Mouse (Mus musculus): ENCODE data around the gene Pcbd2. TPM values are rescaled to one million over a fixed set of nuclear protein-coding genes. Genes with fewer than 3 reads are reported as not detected.
A peak's percentile ranks its signal among the peaks of the same experiment; 100 is the strongest.
"Not testable (repeated sequence)": the region's sequence is repeated elsewhere in the genome, so short reads cannot be mapped to it uniquely, and the experiment has no call there.

The Pcbd2 gene
- 10 to 100 TPM; 20.6 to 25.4 TPM for total RNA-seq (2021)

DNA sequence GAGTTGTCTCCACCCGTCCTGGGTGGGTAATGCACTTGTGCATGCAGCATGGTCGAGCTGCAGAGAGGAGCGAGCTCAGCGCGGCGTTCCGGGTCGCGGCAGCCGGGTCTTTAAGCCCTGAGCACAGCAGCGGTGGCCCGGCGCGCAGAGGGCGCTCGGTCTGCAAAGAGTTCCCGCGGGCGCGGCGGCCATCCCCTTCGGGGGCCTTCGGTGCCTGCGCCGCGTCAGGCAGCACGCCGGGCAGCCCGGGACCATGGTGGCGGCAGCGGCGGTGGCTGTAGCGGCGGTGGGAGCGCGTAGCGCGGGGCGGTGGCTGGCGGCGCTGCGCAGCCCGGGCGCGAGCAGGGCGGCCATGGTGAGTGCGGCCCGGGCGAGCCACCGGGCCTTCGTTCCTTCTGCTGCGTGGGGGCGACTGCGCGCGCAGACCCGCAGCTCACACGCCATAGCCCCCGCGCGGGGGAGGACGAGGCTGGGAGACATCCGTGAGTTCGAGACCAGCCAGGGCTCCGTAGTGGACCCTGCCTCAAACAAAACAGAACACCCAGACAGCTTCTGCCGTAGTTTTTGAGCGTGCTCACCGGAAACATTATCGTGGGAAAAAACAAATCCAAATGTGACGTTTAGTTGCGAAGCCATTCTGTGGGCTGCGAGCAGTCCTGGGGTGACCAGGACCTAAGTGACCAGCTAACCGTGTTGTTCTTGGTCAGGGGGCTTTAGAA is at the start of gene Pcbd2:
Gene Pcbd2, plus strand, starts transcription at position 249 of the 719 bp plus-strand sequence.
- DNase-seq, result peak; percentile 82
- intact Hi-C loops (cut with DNase I), result no loop called here

DNA sequence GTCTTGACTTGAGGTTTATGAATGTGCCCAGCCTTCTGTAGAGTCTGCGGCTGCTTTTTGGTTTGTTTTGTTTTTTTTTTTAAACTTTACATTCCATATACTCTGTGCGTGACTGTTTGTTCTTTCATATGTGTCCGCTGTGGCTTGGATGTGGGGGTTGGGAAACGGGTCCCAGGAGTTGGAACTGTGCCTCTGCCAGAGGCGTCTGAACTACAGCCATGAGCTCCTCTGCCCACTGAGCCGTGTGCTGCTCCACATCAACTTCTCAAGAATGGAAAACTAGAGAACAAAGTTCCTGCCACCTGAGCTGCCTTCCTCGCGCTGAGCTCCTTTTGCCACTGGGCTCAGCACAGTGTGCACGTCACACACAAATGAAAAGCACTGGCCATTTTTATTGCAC is 45.0 kb upstream of the Pcbd2 start:
- no peak for DNase-seq
- intact Hi-C loops (cut with DNase I), result no loop called here

DNA sequence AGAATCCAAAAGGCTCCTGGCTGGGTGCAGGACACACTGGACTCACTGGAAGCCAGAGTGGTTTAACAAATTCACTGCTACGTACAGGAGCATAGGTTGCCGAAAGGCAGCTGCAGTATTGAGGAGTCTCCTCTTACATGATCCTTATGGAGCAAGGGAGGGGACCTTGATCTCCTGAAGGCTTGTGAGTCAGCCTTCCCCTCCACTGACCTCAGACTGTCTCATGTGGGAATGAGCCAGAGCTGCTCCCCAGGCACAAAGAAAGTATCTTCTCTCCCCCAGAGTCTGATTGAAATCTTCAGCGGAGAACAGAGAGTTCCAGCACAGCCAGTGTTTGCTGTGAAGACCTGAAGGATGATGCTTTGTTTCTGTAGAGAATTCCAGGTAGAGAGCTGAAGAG is 43.6 kb upstream of the Pcbd2 start:
- no peak for DNase-seq
- intact Hi-C loops (cut with DNase I), result no loop called here

- DNase-seq, result no peak
- intact Hi-C loops (cut with DNase I), result no loop called here
Measured at GRCm38 (mm10) chr13:55686107-55686633, 41.0 kb upstream of the Pcbd2 start.

DNA sequence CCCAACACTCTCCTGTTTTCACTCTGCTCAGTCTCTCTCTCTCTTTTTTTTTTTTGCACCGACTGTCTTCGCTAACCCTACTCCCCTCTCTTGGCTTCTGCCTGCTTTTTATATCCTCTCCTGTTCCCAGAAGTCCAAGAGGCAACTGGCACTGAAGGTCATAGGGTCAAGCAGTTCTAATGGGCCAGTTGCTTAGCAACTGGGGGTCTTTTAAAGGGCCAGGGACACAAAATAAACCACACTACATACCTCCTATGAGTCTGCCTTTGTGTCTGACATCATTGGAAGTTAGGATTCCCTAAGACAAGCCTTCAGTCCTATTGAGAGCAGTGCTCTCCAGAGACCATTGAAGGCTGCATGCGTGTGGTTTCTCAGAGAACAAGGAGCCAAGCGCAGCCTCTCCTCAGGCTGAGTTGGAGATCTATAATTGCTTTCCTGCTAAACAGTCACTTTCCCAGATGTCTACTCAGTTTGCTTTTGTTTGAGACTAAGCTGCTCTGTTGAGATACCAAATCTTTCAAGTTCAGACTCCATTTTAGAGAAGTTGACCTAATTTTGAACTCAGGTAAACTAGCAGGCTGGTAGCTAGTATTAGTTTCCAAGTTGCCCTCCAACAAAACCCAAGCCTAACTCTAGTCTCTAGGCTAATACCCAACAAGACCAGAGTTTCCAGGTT is 39.1 kb upstream of the Pcbd2 start:
- DNase-seq, result no peak
- intact Hi-C loops (cut with DNase I), result no loop called here

DNA sequence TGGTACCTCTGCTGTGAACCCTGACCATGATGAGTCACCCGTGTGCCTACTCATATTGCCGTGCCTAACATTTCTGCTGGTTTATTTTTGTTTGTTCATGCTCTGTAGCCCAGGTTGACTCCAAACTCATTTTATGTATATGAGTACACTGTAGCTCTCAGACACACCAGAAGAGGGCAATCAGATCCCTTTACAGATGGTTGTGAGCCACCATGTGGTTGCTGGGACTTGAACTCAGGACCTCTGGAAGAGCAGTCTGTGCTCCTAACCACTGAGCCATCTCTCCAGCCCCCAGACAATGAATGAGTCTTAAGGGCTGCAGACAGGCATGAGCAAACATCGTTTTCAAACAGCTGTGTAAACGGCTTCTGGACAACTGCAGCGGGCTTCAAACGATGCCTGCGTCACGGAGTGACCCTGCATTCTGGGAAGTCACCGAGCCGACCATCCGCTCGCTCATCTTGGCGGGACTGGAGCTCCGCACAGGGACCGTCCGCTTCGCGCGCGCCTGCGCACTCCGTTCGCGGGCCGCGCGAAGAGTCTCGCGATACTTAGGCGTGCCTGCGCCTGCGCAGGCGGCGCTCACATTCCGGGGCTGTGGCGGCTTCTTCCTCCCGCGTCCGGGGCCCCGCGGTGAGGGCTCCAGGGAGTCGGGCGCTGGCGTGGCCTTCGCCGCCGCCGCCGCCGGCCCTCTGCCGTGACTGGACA is 34.5 kb upstream of the Pcbd2 start, which contains the start of gene B230219D22Rik:
Gene B230219D22Rik, plus strand, starts transcription at position 590 of the 708 bp plus-strand sequence.
- intact Hi-C loops (cut with DNase I), result no loop called here
- DNase-seq, result peak; percentile 94

DNA sequence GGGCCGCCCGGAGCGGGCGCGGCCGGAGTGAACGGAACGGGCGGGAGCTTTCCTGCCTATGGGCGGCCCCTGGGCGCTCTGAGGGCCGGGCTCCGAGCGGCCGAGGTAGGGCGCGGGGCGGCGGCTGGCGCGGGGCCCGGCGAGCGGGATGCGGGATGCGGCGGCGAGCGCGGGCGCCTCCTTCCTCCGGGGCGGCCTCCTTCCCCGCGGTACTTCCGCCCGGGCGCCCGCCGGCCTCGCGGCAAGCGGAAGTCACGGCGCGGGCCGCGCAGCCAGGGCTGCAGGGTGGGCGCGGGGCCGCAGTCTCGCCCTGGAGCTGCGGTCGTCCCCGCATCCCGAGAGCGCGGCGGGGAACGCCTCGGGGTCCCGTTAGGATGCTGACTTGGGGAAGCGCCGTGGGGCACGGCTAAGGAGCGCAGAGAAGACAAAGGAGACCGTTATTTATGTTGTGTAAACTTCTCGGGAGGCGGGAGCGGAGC is 33.9 kb upstream of the Pcbd2 start:
- DNase-seq, result no peak
- intact Hi-C loops (cut with DNase I), result no loop called here

- no peak for DNase-seq
- intact Hi-C loops (cut with DNase I), result no loop called here
Measured at GRCm38 (mm10) chr13:55694110-55694509, 33.1 kb upstream of the Pcbd2 start.

- DNase-seq; intact Hi-C loops (cut with DNase I): not testable (repeated sequence)
Measured at GRCm38 (mm10) chr13:55695989-55696388, 31.2 kb upstream of the Pcbd2 start.

DNA sequence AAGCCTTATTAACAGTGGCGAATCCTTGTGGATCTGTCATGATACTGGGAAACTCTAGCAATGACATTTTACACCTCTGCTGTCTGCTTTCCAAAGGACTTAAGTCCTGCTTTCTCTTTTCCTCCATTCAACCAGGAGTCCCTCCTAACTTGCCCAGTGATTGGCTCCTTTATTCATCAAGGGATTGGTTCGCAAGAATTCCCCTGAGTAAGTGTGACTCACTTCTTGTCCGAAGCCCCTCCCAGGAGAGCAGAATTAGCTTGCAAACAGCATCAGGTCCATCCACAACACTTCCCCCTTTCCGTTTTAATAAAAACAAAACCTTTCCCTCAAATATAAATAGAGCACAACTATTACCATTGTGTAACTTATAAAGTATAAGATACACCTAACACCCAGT is 22.9 kb upstream of the Pcbd2 start:
- intact Hi-C loops (cut with DNase I), result no loop called here
- no peak for DNase-seq

GRCm38 (mm10) chr13:55712846-55713245 is 14.3 kb upstream of the Pcbd2 start:
- no peak for DNase-seq
- intact Hi-C loops (cut with DNase I), result loop anchor here (10.0 kb wide), 1 partner anchor 362 kb away; no protein-coding TSS in a partner anchor

GRCm38 (mm10) chr13:55714501-55715166 is 12.5 kb upstream of the Pcbd2 start, which contains the start of gene Txndc15:
Txndc15 (plus strand) TSS chr13:55714650.
- intact Hi-C loops (cut with DNase I), result loop anchor here (10.0 kb wide), 1 partner anchor 360 kb away; no protein-coding TSS in a partner anchor
- peak; percentile 88 for DNase-seq

DNA sequence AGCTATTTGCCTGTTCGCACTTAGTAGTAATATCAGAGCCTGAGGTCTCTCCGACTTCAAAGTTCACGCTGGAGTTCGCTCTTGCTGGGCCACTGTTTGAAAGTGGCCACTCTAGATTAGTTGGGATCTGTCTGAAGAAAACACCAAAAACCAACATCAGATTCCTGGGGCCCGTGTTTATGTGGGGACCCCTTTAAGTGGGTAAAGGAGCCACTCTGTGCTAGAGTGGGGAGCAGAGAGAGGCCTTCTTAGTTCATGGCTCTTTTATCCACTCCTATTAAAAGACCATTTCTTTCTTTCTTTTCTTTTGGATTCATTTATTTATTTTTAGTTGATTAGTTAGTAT is 12.0 kb upstream of the Pcbd2 start:
- no peak for DNase-seq
- intact Hi-C loops (cut with DNase I), result loop anchor here (10.0 kb wide), 1 partner anchor 360 kb away; no protein-coding TSS in a partner anchor

DNA sequence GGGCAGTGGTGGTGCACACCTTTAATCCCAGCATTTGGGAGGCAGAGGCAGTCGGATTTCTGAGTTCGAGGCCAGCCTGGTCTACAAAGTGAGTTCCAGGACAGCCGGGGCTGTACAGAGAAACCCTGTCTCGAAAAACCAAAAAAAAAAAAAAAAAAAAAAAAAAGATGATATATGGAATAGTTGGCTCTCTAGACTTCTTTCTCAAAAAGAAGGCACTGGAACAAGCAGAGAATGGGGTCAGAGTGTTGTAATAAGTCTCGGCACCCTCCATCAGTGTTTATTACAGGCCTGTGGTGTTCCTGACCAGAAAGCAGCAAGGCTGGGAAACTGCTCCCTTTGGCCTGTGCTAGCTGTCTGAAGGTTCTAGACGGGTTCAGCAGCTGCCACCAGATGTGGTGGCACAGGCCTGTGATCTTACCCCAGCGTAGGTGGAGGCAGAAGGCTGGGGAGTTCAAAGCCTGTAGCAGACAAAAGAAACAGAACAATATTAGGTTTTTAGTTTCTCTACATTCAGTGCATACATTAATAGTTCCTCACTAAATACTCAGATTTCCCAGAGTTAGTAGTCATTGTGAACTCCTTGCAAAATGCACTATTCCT is 11.2 kb upstream of the Pcbd2 start:
- no peak for DNase-seq
- intact Hi-C loops (cut with DNase I), result loop anchor here (10.0 kb wide), 1 partner anchor 359 kb away; no protein-coding TSS in a partner anchor

GRCm38 (mm10) chr13:55721516-55721915 is 5.7 kb upstream of the Pcbd2 start:
- peak; percentile 84 for DNase-seq

DNA sequence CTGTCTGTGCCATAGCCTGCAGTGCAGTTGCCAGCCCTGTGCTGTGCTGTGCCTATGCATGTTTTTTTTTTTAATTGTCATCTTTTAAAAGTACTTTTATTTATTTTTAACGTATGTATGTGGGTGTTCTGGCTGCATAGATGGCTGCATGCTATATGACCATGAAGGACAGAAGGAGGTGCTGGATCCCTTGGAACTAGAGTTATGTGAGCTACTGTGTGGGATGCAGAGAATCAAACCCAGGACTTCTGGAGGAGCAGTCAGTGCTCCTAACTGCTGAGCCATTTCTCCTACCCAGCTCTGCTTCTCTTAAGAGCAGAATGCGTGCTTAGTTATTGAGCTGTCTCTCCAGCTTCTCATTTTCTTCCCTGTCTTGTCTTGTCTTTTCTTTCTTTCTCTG is 5.2 kb upstream of the Pcbd2 start:
- no peak for DNase-seq
- intact Hi-C loops (cut with DNase I), result no loop called here

More at GRCm38 (mm10) chr13:55721516-55721915, 5.7 kb upstream of the Pcbd2 start:
- intact Hi-C loops (cut with DNase I), result no loop called here

GRCm38 (mm10) chr13:55726598-55727119 is 509 bp upstream of the Pcbd2 start:
- intact Hi-C loops (cut with DNase I), result no loop called here
- DNase-seq, result no peak

DNA sequence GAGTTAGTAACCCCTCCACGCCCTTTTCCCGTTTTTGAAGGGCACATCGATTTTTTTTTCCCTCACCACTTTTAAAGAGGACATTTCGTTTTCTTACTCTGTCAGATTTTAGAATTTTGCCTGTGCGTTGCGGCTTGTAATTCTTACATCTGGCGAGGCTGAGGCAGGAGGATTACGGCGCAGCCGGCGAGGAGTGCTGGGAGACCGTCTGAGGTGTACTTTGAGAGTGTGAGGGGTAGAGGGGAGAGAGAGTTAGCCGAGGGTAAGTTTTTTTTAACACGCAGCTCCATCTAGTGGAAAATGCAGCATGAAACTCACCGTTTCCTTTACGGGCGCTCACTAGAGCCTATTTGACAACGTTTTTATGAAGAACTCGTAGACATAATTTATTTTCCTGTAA is 671 bp downstream of the Pcbd2 start:
- peak; percentile 46 for DNase-seq
- intact Hi-C loops (cut with DNase I), result no loop called here

- DNase-seq, result no peak
- intact Hi-C loops (cut with DNase I), result no loop called here
Measured at GRCm38 (mm10) chr13:55730716-55731115, 3.5 kb downstream of the Pcbd2 start.

GRCm38 (mm10) chr13:55732121-55732520 is 5.0 kb downstream of the Pcbd2 start:
- intact Hi-C loops (cut with DNase I), result no loop called here
- DNase-seq, result no peak
